Mouse (Mus musculus) lung, embryonic 15.5 days (tissue): ENCODE data around the gene Kcnma1. TPM values are rescaled to one million over a fixed set of nuclear protein-coding genes. Genes with fewer than 3 reads are reported as not detected.

Experiments used
- ATAC-seq: fragments of 200-750 bp; cut with Nextera tagmentation; 2 replicates; pipeline ENCODE4 v1.8.0; 2017; ENCODE audit warnings: moderate number of reproducible peaks, borderline replicate concordance; ENCODE audit not compliant: low FRiP score, low TSS enrichment; ENCODE audit errors: extremely low read depth
- H3K27ac ChIP-seq: fragments of 300-500 bp; sonication (generic); 2 replicates; pipeline ENCODE4 v1.5.1; 2015; ENCODE audit warnings: moderate library complexity, mild to moderate bottlenecking, inconsistent platforms
- H3K27me3 ChIP-seq: fragments of 300-500 bp; sonication (generic); 2 replicates; pipeline ENCODE4 v1.6.1; 2015; ENCODE audit warnings: inconsistent platforms
- H3K36me3 ChIP-seq: fragments of 300-500 bp; sonication (generic); 2 replicates; pipeline ENCODE4 v1.6.1; 2015; ENCODE audit warnings: inconsistent platforms
- H3K4me1 ChIP-seq: fragments of 300-500 bp; sonication (generic); 2 replicates; pipeline ENCODE4 v1.6.1; 2015; ENCODE audit warnings: inconsistent platforms
- H3K4me2 ChIP-seq: fragments of 300-500 bp; sonication (generic); 2 replicates; pipeline ENCODE4 v1.6.1; 2015; ENCODE audit warnings: inconsistent platforms, mild to moderate bottlenecking, moderate library complexity
- H3K4me3 ChIP-seq: fragments of 300-500 bp; sonication (generic); 2 replicates; pipeline ENCODE4 v1.5.1; 2015; ENCODE audit warnings: mild to moderate bottlenecking, inconsistent platforms
- H3K9ac ChIP-seq: fragments of 300-500 bp; sonication (generic); 2 replicates; pipeline ENCODE4 v1.6.1; 2015; ENCODE audit warnings: inconsistent platforms
- H3K9me3 ChIP-seq: fragments of 300-500 bp; sonication (generic); 2 replicates; pipeline ENCODE4 v1.6.1; 2016; ENCODE audit warnings: inconsistent platforms
- WGBS: fragments of 180-500 bp; shearing (Covaris S2); methylation state at CpG from one replicate; pipeline ENCODE4 v1.1.7; 2015; 5-methylcytosine and 5-hydroxymethylcytosine counted together
- polyA plus RNA-seq: library from polyadenylated mRNA; unstranded; fragments of >200 nt; fragmentation: Nextera tagmentation; extraction: Ambion mirVana; gene quantifications from 2 replicates; pipeline ENCODE4 v1.2.1, GENCODE M21; 2015

Kcnma1 gene
- polyA plus RNA-seq, 1 experiment from 2014 or later, result 1.4 TPM

- Histone ChIP-seq H3K36me3 (no peaks in the 10 kb centered on the region), H3K4me3 (no peak overlapping the region), H3K9me3 (no peaks in the 10 kb centered on the region), H3K9ac (no peak overlapping the region), H3K4me1 (0 out of 2 replicates have a peak, but pooled peaks cover 10% of the 10 kb centered on the region), H3K27me3 (no peaks in the 10 kb centered on the region), H3K4me2 (no peak overlapping the region), H3K27ac (no peak overlapping the region)
- 66% methylated on average over 2 of the region's 2 CpGs for WGBS
- no peak for ATAC-seq
These were observed 584.3 kb downstream of the Kcnma1 start for GRCm38 (mm10) chr14:23430006-23430405.

GRCm38 (mm10) chr14:23429043-23429442, 585.2 kb downstream of the Kcnma1 start:
- Histone ChIP-seq H3K4me3 (no peak overlapping the region), H3K9me3 (no peaks in the 10 kb centered on the region), H3K4me1 (0 out of 2 replicates have a peak, but pooled peaks cover 10% of the 10 kb centered on the region), H3K4me2 (no peak overlapping the region), H3K27ac (peak overlapping the region; percentile 11; the same call in 1 of the 2 replicates), H3K27me3 (no peaks in the 10 kb centered on the region), H3K9ac (no peak overlapping the region), H3K36me3 (no peaks in the 10 kb centered on the region)
- 15% methylated on average over 4 of the region's 4 CpGs for WGBS
- peak; percentile 73 for ATAC-seq

- no peak for ATAC-seq
- Histone ChIP-seq H3K4me3 (no peak overlapping the region), H3K27ac (no peak overlapping the region), H3K4me2 (no peak overlapping the region), H3K4me1 (0 out of 2 replicates have a peak, but pooled peaks cover 7% of the 10 kb centered on the region), H3K27me3 (no peaks in the 10 kb centered on the region), H3K9me3 (no peaks in the 10 kb centered on the region), H3K9ac (no peak overlapping the region), H3K36me3 (no peaks in the 10 kb centered on the region)
- 81% methylated on average over 12 of the region's 12 CpGs for WGBS
These were observed 591.7 kb downstream of the Kcnma1 start for GRCm38 (mm10) chr14:23422481-23423040.

GRCm38 (mm10) chr14:23418955-23419354, 595.3 kb downstream of the Kcnma1 start:
- WGBS, result 88% methylated on average over 3 of the region's 3 CpGs
- Histone ChIP-seq H3K9me3 (no peaks in the 10 kb centered on the region), H3K9ac (no peak overlapping the region), H3K4me2 (no peak overlapping the region), H3K4me1 (no peaks in the 10 kb centered on the region), H3K27me3 (no peaks in the 10 kb centered on the region), H3K36me3 (no peaks in the 10 kb centered on the region), H3K27ac (no peak overlapping the region), H3K4me3 (no peak overlapping the region)
- ATAC-seq, result no peak

GRCm38 (mm10) chr14:23407051-23407450, 607.2 kb downstream of the Kcnma1 start:
- WGBS, result 78% methylated on average over 2 of the region's 2 CpGs
- no peaks in the 10 kb centered on the region for H3K27me3 ChIP-seq
- H3K27ac ChIP-seq, result no peak overlapping the region
- H3K36me3 ChIP-seq, result no peaks in the 10 kb centered on the region
- H3K4me2 ChIP-seq, result no peak overlapping the region
- no peak overlapping the region for H3K4me3 ChIP-seq
- no peaks in the 10 kb centered on the region for H3K4me1 ChIP-seq
- H3K9ac ChIP-seq, result no peak overlapping the region
- no peak for ATAC-seq
- H3K9me3 ChIP-seq, result no peaks in the 10 kb centered on the region

- Histone ChIP-seq H3K9ac (no peak overlapping the region), H3K4me2 (no peak overlapping the region), H3K27me3 (no peaks in the 10 kb centered on the region), H3K9me3 (no peaks in the 10 kb centered on the region), H3K27ac (0 out of 2 replicates have a peak overlapping the region, but pooled peaks have one; percentile 22), H3K4me3 (no peak overlapping the region), H3K4me1 (no peaks in the 10 kb centered on the region), H3K36me3 (no peaks in the 10 kb centered on the region)
- WGBS, result 10% methylated on average over 6 of the region's 6 CpGs
- ATAC-seq, result peak; percentile 77; the same call in 1 of the 2 replicates
These were observed 613.4 kb downstream of the Kcnma1 start for GRCm38 (mm10) chr14:23400777-23401469.

GRCm38 (mm10) chr14:23397642-23398041, 616.6 kb downstream of the Kcnma1 start:
- ATAC-seq, result no peak
- Histone ChIP-seq H3K4me3 (no peak overlapping the region), H3K4me2 (no peak overlapping the region), H3K36me3 (no peaks in the 10 kb centered on the region), H3K27ac (no peak overlapping the region), H3K9ac (no peak overlapping the region), H3K4me1 (no peaks in the 10 kb centered on the region), H3K27me3 (no peaks in the 10 kb centered on the region), H3K9me3 (no peaks in the 10 kb centered on the region)
- 79% methylated on average over 1 of the region's 1 CpGs for WGBS

GRCm38 (mm10) chr14:23391566-23391965, 622.7 kb downstream of the Kcnma1 start:
- H3K4me3 ChIP-seq, result no peak overlapping the region
- no peaks in the 10 kb centered on the region for H3K27me3 ChIP-seq
- H3K4me1 ChIP-seq, result peaks cover 16% of the 10 kb centered on the region
- no peak overlapping the region for H3K9ac ChIP-seq
- 48% methylated on average over 3 of the region's 3 CpGs for WGBS
- H3K4me2 ChIP-seq, result no peak overlapping the region
- H3K9me3 ChIP-seq, result no peaks in the 10 kb centered on the region
- H3K27ac ChIP-seq, result no peak overlapping the region
- ATAC-seq, result no peak
- H3K36me3 ChIP-seq, result no peaks in the 10 kb centered on the region

GRCm38 (mm10) chr14:23390768-23391167, 623.5 kb downstream of the Kcnma1 start:
- 63% methylated on average over 5 of the region's 5 CpGs for WGBS
- no peak overlapping the region for H3K27ac ChIP-seq
- no peaks in the 10 kb centered on the region for H3K36me3 ChIP-seq
- no peak overlapping the region for H3K4me2 ChIP-seq
- H3K4me3 ChIP-seq, result no peak overlapping the region
- no peaks in the 10 kb centered on the region for H3K9me3 ChIP-seq
- no peak for ATAC-seq
- H3K4me1 ChIP-seq, result peaks cover 19% of the 10 kb centered on the region
- no peak overlapping the region for H3K9ac ChIP-seq
- no peaks in the 10 kb centered on the region for H3K27me3 ChIP-seq

- no peak overlapping the region for H3K9ac ChIP-seq
- H3K4me1 ChIP-seq, result peaks cover 19% of the 10 kb centered on the region
- no peak for ATAC-seq
- no peaks in the 10 kb centered on the region for H3K36me3 ChIP-seq
- 42% methylated on average over 4 of the region's 4 CpGs for WGBS
- H3K4me3 ChIP-seq, result no peak overlapping the region
- no peaks in the 10 kb centered on the region for H3K9me3 ChIP-seq
- no peaks in the 10 kb centered on the region for H3K27me3 ChIP-seq
- H3K27ac ChIP-seq, result no peak overlapping the region
- H3K4me2 ChIP-seq, result no peak overlapping the region
These were observed 624.1 kb downstream of the Kcnma1 start for GRCm38 (mm10) chr14:23390161-23390560.

GRCm38 (mm10) chr14:23386786-23387185, 627.5 kb downstream of the Kcnma1 start:
- H3K4me3 ChIP-seq, result no peak overlapping the region
- no peaks in the 10 kb centered on the region for H3K27me3 ChIP-seq
- H3K27ac ChIP-seq, result no peak overlapping the region
- H3K4me1 ChIP-seq, result peaks cover 19% of the 10 kb centered on the region
- no peak for ATAC-seq
- H3K9me3 ChIP-seq, result no peaks in the 10 kb centered on the region
- no peak overlapping the region for H3K9ac ChIP-seq
- no peaks in the 10 kb centered on the region for H3K36me3 ChIP-seq
- 92% methylated on average over 3 of the region's 3 CpGs for WGBS
- no peak overlapping the region for H3K4me2 ChIP-seq

GRCm38 (mm10) chr14:23385776-23386608, 628.3 kb downstream of the Kcnma1 start:
- ATAC-seq, result peak; percentile 73; the same call in 1 of the 2 replicates
- Histone ChIP-seq H3K36me3 (no peaks in the 10 kb centered on the region), H3K27ac (0 out of 2 replicates have a peak overlapping the region, but pooled peaks have one; percentile 56), H3K9ac (no peak overlapping the region), H3K4me2 (no peak overlapping the region), H3K9me3 (no peaks in the 10 kb centered on the region), H3K4me3 (no peak overlapping the region), H3K4me1 (peaks cover 19% of the 10 kb centered on the region), H3K27me3 (no peaks in the 10 kb centered on the region)
- WGBS, result 27% methylated on average over 11 of the region's 11 CpGs
